Mouse (Mus musculus) limb, embryonic 14.5 days (tissue): ENCODE results near the gene Gm5447. TPM values are rescaled to one million over a fixed set of nuclear protein-coding genes. Genes with fewer than 3 reads are reported as not detected.

ENCODE experiments used
- ATAC-seq: fragments of 200-750 bp; cut with Nextera tagmentation; 2 replicates; pipeline ENCODE4 v1.8.0; 2017; ENCODE audit warnings: low read depth, moderate number of reproducible peaks, moderate TSS enrichment; ENCODE audit not compliant: low FRiP score
- DNase-seq: peaks from one replicate; pipeline ENCODE4 v3.0.0-alpha.2; 2015; ENCODE audit warnings: low spot score
- H3K27ac ChIP-seq: fragments of 300-500 bp; sonication (generic); replicated peaks from 2 replicates; pipeline ENCODE4 v1.5.1; 2014; ENCODE audit warnings: low read depth, mild to moderate bottlenecking, low read length, moderate library complexity, mixed read lengths
- H3K27me3 ChIP-seq: fragments of 300-500 bp; sonication (generic); 2 replicates; pipeline ENCODE4 v1.6.1; 2014; ENCODE audit warnings: low read length, mixed read lengths; ENCODE audit not compliant: control insufficient read depth, insufficient read depth
- H3K36me3 ChIP-seq: fragments of 300-500 bp; sonication (generic); 2 replicates; pipeline ENCODE4 v1.6.1; 2014; ENCODE audit warnings: mild to moderate bottlenecking, low read length, moderate library complexity, mixed read lengths; ENCODE audit not compliant: control insufficient read depth, insufficient read depth
- H3K4me1 ChIP-seq: fragments of 300-500 bp; sonication (generic); 2 replicates; pipeline ENCODE4 v1.6.1; 2014; ENCODE audit warnings: antibody characterized with exemption, low read length, mixed read lengths; ENCODE audit not compliant: control insufficient read depth, insufficient read depth
- H3K4me2 ChIP-seq: fragments of 300-500 bp; sonication (generic); replicated peaks from 2 replicates; pipeline ENCODE4 v1.6.1; 2014; ENCODE audit warnings: low read depth, mild to moderate bottlenecking, low read length, moderate library complexity; ENCODE audit not compliant: severe bottlenecking
- H3K4me3 ChIP-seq: fragments of 300-500 bp; sonication (generic); replicated peaks from 2 replicates; pipeline ENCODE4 v1.5.1; 2014; ENCODE audit warnings: low read length
- H3K9ac ChIP-seq: fragments of 300-500 bp; sonication (generic); 2 replicates; pipeline ENCODE4 v1.6.1; 2014; ENCODE audit warnings: mild to moderate bottlenecking, low read depth, low read length, moderate library complexity; ENCODE audit not compliant: severe bottlenecking
- H3K9me3 ChIP-seq: fragments of 300-500 bp; sonication (generic); 2 replicates; pipeline ENCODE4 v1.6.1; 2016; ENCODE audit warnings: low read length; ENCODE audit not compliant: control insufficient read depth
- POLR2A ChIP-seq: fragments of 200-500 bp; IDR thresholded peaks from 2 replicates; pipeline ENCODE4 v1.8.0; 2012; ENCODE audit warnings: inconsistent platforms, mild to moderate bottlenecking, moderate library complexity, borderline replicate concordance; ENCODE audit not compliant: insufficient read depth, insufficient read length; ENCODE audit errors: extremely low read depth
- WGBS: fragments of 180-500 bp; shearing (Covaris S2); extraction: QIAGEN DNeasy Blood & Tissue Kit; methylation state at CpG from one replicate; pipeline ENCODE4 v1.1.7; 2014; 5-methylcytosine and 5-hydroxymethylcytosine counted together
- polyA plus RNA-seq, 2 experiments: library from polyadenylated mRNA; depleted of rRNA in 1 of 2; stranded (reverse) in 1 of 2; unstranded in 1 of 2; fragments of >200 nt; fragmentation: Nextera tagmentation in 1 of 2; extraction: Ambion mirVana in 1 of 2; gene quantifications; 2 replicates each; pipeline versions ENCODE4 v1.2.1 to v1.2.3; 2012 to 2014

Gene Gm5447
- polyA plus RNA-seq, 2 experiments, result 0.08 to 0.17 TPM

GRCm38 (mm10) chr13:30993819-30994218, 19.8 kb downstream of the Gm5447 start:
- Histone ChIP-seq H3K4me3 (no peak overlapping the region), H3K36me3 (no peaks in the 10 kb centered on the region), H3K4me1 (no peaks in the 10 kb centered on the region), H3K27me3 (no peaks in the 10 kb centered on the region), H3K4me2 (no peak overlapping the region), H3K9me3 (no peaks in the 10 kb centered on the region), H3K27ac (no peak overlapping the region), H3K9ac (no peak overlapping the region)
- ATAC-seq (no peak), DNase-seq (peak; percentile 63)
- 30% methylated on average over 3 of the region's 3 CpGs for WGBS
- no peak for TF ChIP-seq POLR2A

DNA sequence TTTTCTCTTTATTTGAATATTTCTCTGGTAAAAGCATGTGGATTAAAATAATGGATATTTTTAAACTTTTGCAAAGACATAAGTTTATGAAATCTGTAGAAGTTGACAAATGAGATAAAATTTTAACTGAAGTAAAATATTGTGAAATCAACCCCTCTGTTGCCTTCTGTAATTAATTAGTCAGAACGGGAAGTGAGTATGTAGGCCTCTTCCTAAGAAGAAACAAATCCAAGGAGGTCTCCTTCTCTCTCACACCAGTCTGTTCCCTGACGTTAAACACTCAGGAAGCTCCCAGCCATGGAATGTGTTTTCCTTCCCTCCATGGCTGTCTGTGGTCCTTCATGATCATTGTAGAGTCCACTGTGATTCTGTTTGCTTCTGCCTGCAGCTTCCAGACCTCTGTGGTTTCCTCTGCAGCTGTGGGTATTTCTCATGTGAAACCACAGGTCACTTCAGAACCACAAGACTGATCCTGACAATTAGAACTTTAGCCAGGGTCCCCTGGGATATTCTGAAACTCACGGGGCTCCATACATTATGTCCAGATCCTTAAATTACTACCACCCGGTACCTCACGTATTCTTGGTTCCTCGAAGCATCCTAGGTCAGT, 20.4 kb downstream of the Gm5447 start:
- H3K27me3 ChIP-seq, result no peaks in the 10 kb centered on the region
- H3K9me3 ChIP-seq, result no peaks in the 10 kb centered on the region
- no peaks in the 10 kb centered on the region for H3K36me3 ChIP-seq
- DNase-seq (no peak), ATAC-seq (no peak)
- no peak for TF ChIP-seq POLR2A
- H3K4me2 ChIP-seq, result no peak overlapping the region
- 64% methylated on average over 6 of the region's 6 CpGs for WGBS
- no peak overlapping the region for H3K4me3 ChIP-seq
- H3K27ac ChIP-seq, result no peak overlapping the region
- no peaks in the 10 kb centered on the region for H3K4me1 ChIP-seq
- H3K9ac ChIP-seq, result no peak overlapping the region

- DNase-seq, result no peak
- Histone ChIP-seq H3K9me3 (no peaks in the 10 kb centered on the region), H3K4me1 (no peaks in the 10 kb centered on the region), H3K27me3 (no peaks in the 10 kb centered on the region), H3K36me3 (no peaks in the 10 kb centered on the region), H3K9ac (no peak overlapping the region), H3K4me2 (no peak overlapping the region), H3K4me3 (no peak overlapping the region), H3K27ac (no peak overlapping the region)
- no peak for TF ChIP-seq POLR2A
- WGBS, result 74% methylated on average over 8 of the region's 8 CpGs
- ATAC-seq, result no peak
Observed at GRCm38 (mm10) chr13:30997526-30998253, 23.7 kb downstream of the Gm5447 start.

DNA sequence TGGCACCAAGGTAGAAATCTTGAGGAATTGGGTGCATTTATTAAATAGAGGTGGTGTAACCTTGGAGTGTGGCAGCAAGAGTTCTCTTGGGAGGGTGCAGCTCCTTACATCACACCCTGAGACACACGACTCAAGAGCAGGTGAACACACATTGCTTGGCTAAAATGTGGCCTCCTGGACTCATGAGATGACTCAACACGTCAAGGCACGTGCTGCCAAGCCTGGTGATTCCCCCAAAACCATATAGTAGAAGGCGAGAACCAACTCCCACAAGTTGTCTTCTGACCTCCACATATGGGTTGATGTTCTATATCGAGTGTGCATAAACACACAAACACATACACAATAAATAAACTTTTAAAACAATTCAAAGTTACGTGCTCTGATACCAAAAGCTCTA, 25.8 kb downstream of the Gm5447 start:
- WGBS, result 83% methylated on average over 6 of the region's 6 CpGs
- DNase-seq (no peak), ATAC-seq (no peak)
- Histone ChIP-seq H3K27ac (no peak overlapping the region), H3K4me1 (peaks cover 2% of the 10 kb centered on the region; the same call in 1 of the 2 replicates), H3K36me3 (no peaks in the 10 kb centered on the region), H3K27me3 (no peaks in the 10 kb centered on the region), H3K4me3 (no peak overlapping the region), H3K9me3 (no peaks in the 10 kb centered on the region), H3K9ac (no peak overlapping the region), H3K4me2 (no peak overlapping the region)
- no peak for TF ChIP-seq POLR2A

DNA sequence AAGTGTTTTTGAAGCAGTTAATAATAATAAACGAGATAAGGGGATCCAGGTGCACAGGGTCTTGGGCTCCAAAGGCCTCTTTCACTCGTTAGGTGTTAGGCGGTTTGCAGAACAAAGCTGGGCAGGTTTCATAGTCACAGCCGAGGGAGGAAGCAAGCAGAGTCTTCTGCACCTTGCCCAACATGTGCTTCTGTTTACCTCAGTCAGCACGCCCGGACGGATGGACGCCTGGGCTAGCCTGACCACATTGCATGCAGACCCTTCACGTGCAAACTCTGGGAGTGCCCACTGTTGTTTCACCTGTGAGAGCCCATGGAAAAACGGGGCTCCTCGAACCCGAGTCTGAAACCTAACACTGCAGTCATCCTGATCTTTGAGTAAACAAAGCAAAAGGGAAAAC, 30.5 kb downstream of the Gm5447 start:
- Histone ChIP-seq H3K27ac (no peak overlapping the region), H3K36me3 (no peaks in the 10 kb centered on the region), H3K4me1 (peaks cover 2% of the 10 kb centered on the region; the same call in 1 of the 2 replicates), H3K4me2 (0 out of 2 replicates have a peak overlapping the region, but pooled peaks have one; percentile 13), H3K9ac (no peak overlapping the region), H3K27me3 (no peaks in the 10 kb centered on the region), H3K4me3 (no peak overlapping the region), H3K9me3 (no peaks in the 10 kb centered on the region)
- WGBS, result 31% methylated on average over 12 of the region's 12 CpGs
- no peak for TF ChIP-seq POLR2A
- ATAC-seq (no peak), DNase-seq (no peak)
